Mouse (Mus musculus) effector memory CD4-positive, alpha-beta T cell, adult 7 months (primary cell): Measurements from ENCODE around the gene Tmprss5. TPM values are rescaled to one million over a fixed set of nuclear protein-coding genes. Genes with fewer than 3 reads are reported as not detected.

ENCODE experiments used
- polyA plus RNA-seq: library from polyadenylated mRNA; unstranded; fragments of 100-300 nt; shearing (Covaris generic); gene quantifications from one replicate; pipeline ENCODE4 v1.2.1, GENCODE M21; 2017

Gene Tmprss5
- polyA plus RNA-seq: not detected

GRCm38 (mm10) chr9:49081107-49081506 is at the start of gene Tmprss5:
Gene Tmprss5, plus strand, starts transcription at chr9:49081260.

DNA sequence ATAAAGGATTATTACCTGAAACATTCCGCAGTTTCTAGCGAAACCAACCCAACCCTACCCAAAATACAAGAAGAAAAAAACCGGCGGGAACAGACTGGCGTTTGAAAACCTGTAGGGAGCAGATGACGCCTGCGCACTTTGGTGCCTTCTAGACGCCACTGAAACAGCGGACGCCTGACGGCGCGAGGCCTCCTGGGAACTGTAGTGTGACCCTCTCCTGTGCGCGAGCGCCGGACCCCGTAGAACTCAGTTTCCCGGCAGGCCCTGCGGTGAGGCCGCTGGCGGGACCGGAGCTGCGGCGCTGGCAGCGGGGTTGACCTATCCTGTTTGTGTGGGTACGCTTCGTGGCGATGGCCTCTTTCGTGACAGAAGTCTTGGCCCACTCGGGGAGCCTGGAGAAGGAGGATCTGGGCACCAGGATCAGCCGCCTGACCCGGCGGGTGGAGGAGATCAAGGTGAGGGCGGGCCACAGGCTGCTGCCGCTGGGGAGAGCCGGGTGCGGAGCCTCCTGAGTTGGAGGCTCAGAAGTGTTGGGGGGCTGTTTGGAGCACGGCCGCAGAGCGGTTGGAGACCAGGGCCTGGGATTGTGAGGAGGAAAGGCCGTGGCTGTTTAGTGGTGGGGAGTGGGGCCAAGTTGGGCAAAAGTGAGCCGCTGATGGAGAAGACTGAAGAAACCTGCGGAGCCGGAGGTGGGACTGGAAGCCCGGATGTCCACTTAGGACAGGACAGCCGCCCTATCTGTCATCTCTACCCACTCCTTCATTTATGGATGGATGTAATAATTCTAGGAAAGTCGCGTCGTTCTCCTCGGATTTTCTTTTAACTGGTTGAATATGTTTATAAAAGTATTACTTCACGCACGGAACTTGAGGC is 25.5 kb upstream of the Tmprss5 start, which contains the start of gene Zw10:
Zw10 (plus strand) TSS at position 281 of the 873 bp plus-strand sequence.

Other genes with a start within 250 kb of the Tmprss5 start
- gene Zbtb16, start 245.0 kb upstream of the Tmprss5 start, polyA plus RNA-seq: 0.37 TPM
- gene Htr3a, start 170.2 kb upstream of the Tmprss5 start, polyA plus RNA-seq: not detected
- not detected for gene Htr3b, start 116.3 kb upstream of the Tmprss5 start, polyA plus RNA-seq
- gene Usp28, start 95.9 kb upstream of the Tmprss5 start, polyA plus RNA-seq: 9.0 TPM
- gene Zw10, start 25.6 kb upstream of the Tmprss5 start, polyA plus RNA-seq: 38.0 TPM
- gene Gm4894, start 169.3 kb downstream of the Tmprss5 start, polyA plus RNA-seq: 0.38 TPM